Mouse (Mus musculus): ENCODE data around the gene Slc2a10. TPM values are rescaled to one million over a fixed set of nuclear protein-coding genes. Genes with fewer than 3 reads are reported as not detected.

Gene Slc2a10
- polyA plus RNA-seq, 1 experiment from 2014 or later, result 4.0 TPM

DNA sequence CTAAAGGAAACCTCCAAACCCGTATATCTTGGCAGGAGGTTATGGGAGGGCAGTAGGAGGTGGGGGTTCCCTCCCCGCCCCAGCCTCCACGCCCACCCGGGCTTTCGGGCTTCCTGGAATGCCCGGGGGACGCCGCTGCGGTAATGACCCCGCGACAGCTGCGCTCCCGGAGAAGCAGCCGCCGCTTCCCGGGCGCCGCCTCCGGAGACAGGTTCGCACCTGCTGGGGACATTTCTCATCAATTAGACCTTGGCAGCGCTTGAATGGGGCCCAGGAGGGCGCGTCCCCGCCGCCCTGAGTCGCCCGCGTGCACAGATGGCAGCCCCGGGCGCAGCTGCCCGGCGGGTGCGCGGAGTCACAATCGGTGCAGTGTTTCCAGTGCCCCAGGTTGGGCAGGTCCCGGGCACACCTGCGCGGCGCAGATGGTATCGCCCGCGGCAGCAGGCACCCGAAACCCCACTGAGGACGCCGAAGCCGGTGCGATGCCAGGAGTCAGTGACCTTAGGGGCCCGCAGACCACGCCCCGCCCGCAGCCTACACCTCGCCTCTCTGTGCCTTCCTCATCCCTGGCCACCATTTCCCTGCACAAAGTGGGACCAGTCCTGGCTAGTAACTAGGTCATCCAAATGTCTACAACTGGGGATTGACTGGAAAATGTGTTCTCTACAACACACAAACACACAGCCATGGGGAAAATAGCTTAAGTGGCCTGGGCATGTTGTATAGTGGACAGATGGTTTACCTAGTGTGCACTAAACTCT, 59.9 kb downstream of the Slc2a10 start:
- no peaks in the 10 kb centered on the region for H3K36me3 ChIP-seq (ENCODE audit: control insufficient read depth, insufficient read depth, low read length)
- no peak overlapping the region for H3K27ac ChIP-seq (replicated peaks in 1 of 2; ENCODE audit: control insufficient read depth in 1 of 2, insufficient read depth in 1 of 2, low read depth in 2 of 2, low read length in 2 of 2)
- H3K4me1 ChIP-seq (ENCODE audit: control insufficient read depth in 2 of 2, insufficient read depth in 2 of 2, low read length in 2 of 2), result peaks cover 5 to 12% of the 10 kb centered on the region in 2 experiments; a peak in 3 of 4 replicates
- ATAC-seq (ENCODE audit: insufficient number of reproducible peaks, insufficient read depth, low FRiP score, low read depth), result no peak
- peak overlapping the region; percentile 31 to 33 for H3K4me3 ChIP-seq (ENCODE audit: control insufficient read depth in 1 of 2, insufficient read depth in 1 of 2, low read depth in 1 of 2, low read length in 2 of 2)
- H3K4me2 ChIP-seq (ENCODE audit: low read length), result peak overlapping the region; percentile 79
- no peaks in the 10 kb centered on the region for H3K9me3 ChIP-seq (ENCODE audit: control insufficient read depth, low read length)
- WGBS, result 4% methylated on average over 50 of the region's 52 CpGs
- H3K9ac ChIP-seq (ENCODE audit: low read length), result 0 out of 2 replicates have a peak overlapping the region, but pooled peaks have one; percentile 2
- H3K27me3 ChIP-seq (ENCODE audit: control insufficient read depth, insufficient read depth, low read length), result peaks cover 50% of the 10 kb centered on the region

DNA sequence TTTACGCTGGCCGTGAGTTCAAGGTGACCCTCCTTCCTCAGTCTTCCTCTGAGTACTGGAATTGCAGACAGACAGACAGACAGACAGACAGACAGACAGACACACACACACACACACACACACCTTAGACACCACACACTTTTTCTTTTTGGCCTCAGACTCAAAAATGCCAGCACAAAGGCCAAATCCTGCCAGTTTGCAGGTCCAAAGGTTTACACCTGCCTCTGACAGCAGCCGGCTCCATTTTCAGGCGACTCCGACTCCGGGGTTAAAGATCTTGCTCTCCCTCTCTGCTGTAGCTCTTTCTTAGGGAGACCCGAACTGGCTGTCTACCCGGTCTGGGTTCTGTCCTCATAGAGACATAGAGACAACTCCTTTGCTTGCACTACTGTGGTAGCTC, 60.5 kb downstream of the Slc2a10 start:
- WGBS, result 65% methylated on average over 8 of the region's 8 CpGs
- no peak overlapping the region for H3K9ac ChIP-seq (ENCODE audit: low read length)
- no peak overlapping the region for H3K4me3 ChIP-seq (ENCODE audit: control insufficient read depth in 1 of 2, insufficient read depth in 1 of 2, low read depth in 1 of 2, low read length in 2 of 2)
- no peaks in the 10 kb centered on the region for H3K36me3 ChIP-seq (ENCODE audit: control insufficient read depth, insufficient read depth, low read length)
- no peaks in the 10 kb centered on the region for H3K9me3 ChIP-seq (ENCODE audit: control insufficient read depth, low read length)
- peaks cover 5 to 12% of the 10 kb centered on the region in 2 experiments; a peak in 3 of 4 replicates for H3K4me1 ChIP-seq (ENCODE audit: control insufficient read depth in 2 of 2, insufficient read depth in 2 of 2, low read length in 2 of 2)
- peaks cover 50% of the 10 kb centered on the region for H3K27me3 ChIP-seq (ENCODE audit: control insufficient read depth, insufficient read depth, low read length)
- no peak overlapping the region for H3K4me2 ChIP-seq (ENCODE audit: low read length)
- no peak for ATAC-seq (ENCODE audit: insufficient number of reproducible peaks, insufficient read depth, low FRiP score, low read depth)
- H3K27ac ChIP-seq (replicated peaks in 1 of 2; ENCODE audit: control insufficient read depth in 1 of 2, insufficient read depth in 1 of 2, low read depth in 2 of 2, low read length in 2 of 2), result no peak overlapping the region

DNA sequence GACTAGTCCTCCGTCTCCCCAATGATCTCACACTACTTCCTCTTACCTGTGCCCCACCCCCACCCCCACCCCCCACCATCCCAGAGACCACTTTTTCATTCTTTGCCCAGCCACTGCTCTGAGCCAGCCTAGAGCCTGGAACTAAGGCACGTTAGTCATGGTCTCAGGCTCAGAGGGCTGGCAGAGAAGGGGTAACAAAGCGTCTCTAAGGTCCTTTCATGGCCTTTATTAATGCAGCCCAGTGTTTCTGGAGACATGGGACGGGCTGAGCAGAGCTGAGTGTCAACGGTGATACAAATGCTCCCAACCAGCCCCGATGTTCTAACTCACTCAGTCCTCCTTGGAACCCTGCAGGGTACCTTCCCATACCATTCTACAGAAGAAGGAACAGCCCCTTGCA, 61.0 kb downstream of the Slc2a10 start:
- H3K27me3 ChIP-seq (ENCODE audit: control insufficient read depth, insufficient read depth, low read length), result peaks cover 50% of the 10 kb centered on the region
- H3K36me3 ChIP-seq (ENCODE audit: control insufficient read depth, insufficient read depth, low read length), result no peaks in the 10 kb centered on the region
- no peak overlapping the region for H3K27ac ChIP-seq (replicated peaks in 1 of 2; ENCODE audit: control insufficient read depth in 1 of 2, insufficient read depth in 1 of 2, low read depth in 2 of 2, low read length in 2 of 2)
- no peak overlapping the region for H3K4me2 ChIP-seq (ENCODE audit: low read length)
- no peaks in the 10 kb centered on the region for H3K9me3 ChIP-seq (ENCODE audit: control insufficient read depth, low read length)
- peaks cover 5 to 12% of the 10 kb centered on the region in 2 experiments; a peak in 3 of 4 replicates for H3K4me1 ChIP-seq (ENCODE audit: control insufficient read depth in 2 of 2, insufficient read depth in 2 of 2, low read length in 2 of 2)
- no peak for ATAC-seq (ENCODE audit: insufficient number of reproducible peaks, insufficient read depth, low FRiP score, low read depth)
- no peak overlapping the region for H3K4me3 ChIP-seq (ENCODE audit: control insufficient read depth in 1 of 2, insufficient read depth in 1 of 2, low read depth in 1 of 2, low read length in 2 of 2)
- 56% methylated on average over 6 of the region's 6 CpGs for WGBS
- H3K9ac ChIP-seq (ENCODE audit: low read length), result no peak overlapping the region

DNA sequence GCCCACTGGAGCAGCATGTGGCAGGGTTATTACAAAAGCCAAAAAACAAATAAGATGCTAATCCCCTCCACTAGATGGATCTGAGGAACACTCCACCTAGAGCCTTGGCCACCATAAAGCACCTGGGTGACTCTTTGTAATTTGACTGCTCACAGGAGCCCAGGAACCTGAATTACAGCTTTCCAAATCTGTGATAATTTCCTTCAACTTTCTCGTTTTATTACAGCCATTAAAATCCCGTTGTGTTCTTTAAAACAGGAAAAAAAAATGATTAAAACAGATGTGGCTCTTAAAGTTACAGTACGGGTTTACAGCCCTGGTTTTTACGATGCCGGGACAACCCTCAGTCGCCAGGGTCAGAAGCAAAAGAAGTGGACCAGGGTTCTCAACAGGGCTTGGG, 63.3 kb downstream of the Slc2a10 start:
- Histone ChIP-seq H3K9me3 (ENCODE audit: control insufficient read depth, low read length) (no peaks in the 10 kb centered on the region), H3K9ac (ENCODE audit: low read length) (no peak overlapping the region), H3K27ac (replicated peaks in 1 of 2; ENCODE audit: control insufficient read depth in 1 of 2, insufficient read depth in 1 of 2, low read depth in 2 of 2, low read length in 2 of 2) (no peak overlapping the region), H3K36me3 (ENCODE audit: control insufficient read depth, insufficient read depth, low read length) (no peaks in the 10 kb centered on the region), H3K4me2 (ENCODE audit: low read length) (no peak overlapping the region), H3K4me1 (ENCODE audit: control insufficient read depth in 2 of 2, insufficient read depth in 2 of 2, low read length in 2 of 2) (peaks cover 8 to 9% of the 10 kb centered on the region in 2 experiments; a peak in 3 of 4 replicates), H3K27me3 (ENCODE audit: control insufficient read depth, insufficient read depth, low read length) (peaks cover 36% of the 10 kb centered on the region), H3K4me3 (ENCODE audit: control insufficient read depth in 1 of 2, insufficient read depth in 1 of 2, low read depth in 1 of 2, low read length in 2 of 2) (no peak overlapping the region)
- WGBS, result 73% methylated on average over 6 of the region's 6 CpGs
- no peak for ATAC-seq (ENCODE audit: insufficient number of reproducible peaks, insufficient read depth, low FRiP score, low read depth)

DNA sequence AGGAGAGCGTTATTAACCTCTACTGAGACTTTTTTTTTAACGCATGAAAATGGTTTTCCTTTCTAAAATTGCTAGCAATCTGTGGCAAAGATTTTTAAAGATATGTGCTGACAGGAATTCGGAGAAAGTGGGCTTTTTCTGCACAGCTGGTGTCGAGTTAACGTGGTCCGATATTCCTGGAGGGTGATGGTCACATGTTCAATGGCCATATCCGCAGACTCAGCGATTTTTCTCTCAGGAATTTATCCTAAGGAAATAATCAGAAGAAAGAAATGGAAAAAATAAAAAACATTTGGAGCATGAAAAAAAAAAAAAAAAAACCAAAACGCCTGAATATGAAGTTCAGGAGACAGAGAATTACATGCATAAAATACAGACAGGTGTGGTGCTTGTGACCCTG, 64.2 kb downstream of the Slc2a10 start:
- Histone ChIP-seq H3K4me1 (ENCODE audit: control insufficient read depth in 2 of 2, insufficient read depth in 2 of 2, low read length in 2 of 2) (peaks cover 8 to 9% of the 10 kb centered on the region in 2 experiments; a peak in 3 of 4 replicates), H3K36me3 (ENCODE audit: control insufficient read depth, insufficient read depth, low read length) (no peaks in the 10 kb centered on the region), H3K9me3 (ENCODE audit: control insufficient read depth, low read length) (no peaks in the 10 kb centered on the region), H3K27ac (replicated peaks in 1 of 2; ENCODE audit: control insufficient read depth in 1 of 2, insufficient read depth in 1 of 2, low read depth in 2 of 2, low read length in 2 of 2) (no peak overlapping the region), H3K4me2 (ENCODE audit: low read length) (no peak overlapping the region), H3K4me3 (ENCODE audit: control insufficient read depth in 1 of 2, insufficient read depth in 1 of 2, low read depth in 1 of 2, low read length in 2 of 2) (no peak overlapping the region), H3K9ac (ENCODE audit: low read length) (no peak overlapping the region), H3K27me3 (ENCODE audit: control insufficient read depth, insufficient read depth, low read length) (peaks cover 30% of the 10 kb centered on the region)
- ATAC-seq (ENCODE audit: insufficient number of reproducible peaks, insufficient read depth, low FRiP score, low read depth), result no peak
- 75% methylated on average over 9 of the region's 9 CpGs for WGBS

DNA sequence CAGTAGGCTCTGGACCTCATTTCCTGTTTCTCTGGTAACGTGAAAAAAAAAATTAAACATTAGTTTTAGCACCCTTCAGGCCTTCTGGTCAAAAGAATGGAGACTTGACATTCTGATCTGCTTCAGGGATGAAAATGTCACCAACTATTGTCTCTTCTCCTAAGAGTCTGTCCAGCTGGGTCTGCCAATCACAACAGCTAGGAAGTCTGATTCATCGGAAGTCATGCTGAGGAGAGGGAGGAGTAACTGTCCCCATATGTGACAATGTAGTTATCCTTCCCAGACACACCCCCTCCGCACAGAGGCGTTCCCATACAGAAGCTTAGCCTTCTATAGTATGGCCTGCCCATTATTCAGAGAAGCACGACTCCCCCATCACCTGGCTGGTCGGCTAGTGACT, 65.3 kb downstream of the Slc2a10 start:
- Histone ChIP-seq H3K27me3 (ENCODE audit: control insufficient read depth, insufficient read depth, low read length) (peaks cover 20% of the 10 kb centered on the region), H3K9me3 (ENCODE audit: control insufficient read depth, low read length) (no peaks in the 10 kb centered on the region), H3K27ac (replicated peaks in 1 of 2; ENCODE audit: control insufficient read depth in 1 of 2, insufficient read depth in 1 of 2, low read depth in 2 of 2, low read length in 2 of 2) (no peak overlapping the region), H3K9ac (ENCODE audit: low read length) (no peak overlapping the region), H3K4me1 (ENCODE audit: control insufficient read depth in 2 of 2, insufficient read depth in 2 of 2, low read length in 2 of 2) (peaks cover 0 to 3% of the 10 kb centered on the region in 2 experiments; a peak in 1 of 4 replicates), H3K4me2 (ENCODE audit: low read length) (no peak overlapping the region), H3K4me3 (ENCODE audit: control insufficient read depth in 1 of 2, insufficient read depth in 1 of 2, low read depth in 1 of 2, low read length in 2 of 2) (no peak overlapping the region), H3K36me3 (ENCODE audit: control insufficient read depth, insufficient read depth, low read length) (no peaks in the 10 kb centered on the region)
- WGBS, result 72% methylated on average over 6 of the region's 6 CpGs
- ATAC-seq (ENCODE audit: insufficient number of reproducible peaks, insufficient read depth, low FRiP score, low read depth), result no peak

Measured in heart, embryonic 14.5 days (tissue).